ENCODE assay signal across 8 mouse cellular contexts in the genomic region with DNA sequence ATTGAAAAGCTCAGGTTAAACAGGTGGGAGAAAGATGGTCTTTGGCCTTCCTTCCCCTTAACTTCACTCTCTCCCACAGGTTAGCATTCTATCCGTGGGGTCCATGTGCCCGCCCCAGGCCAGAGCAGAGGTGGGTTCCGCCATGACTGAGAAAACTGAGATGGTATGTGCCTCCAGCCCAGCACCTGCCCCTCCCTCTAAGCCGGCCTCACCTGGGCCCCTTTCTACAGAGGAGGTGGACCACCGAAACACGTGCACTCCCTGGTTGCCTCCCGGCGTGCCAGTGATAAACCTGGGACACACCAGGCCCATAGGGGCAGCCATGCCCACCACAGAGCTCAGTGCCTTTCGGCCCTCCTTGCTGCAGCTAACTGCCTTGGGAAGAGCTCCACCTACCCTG. TPM values are rescaled to one million over a fixed set of nuclear protein-coding genes. Genes with fewer than 3 reads are reported as not detected.
DNase-seq lines count a peak whose midpoint lies in the region; ATAC-seq and TF ChIP-seq lines count a peak whose summit lies in the region.
"Had no signal": no experiment of that assay in that cellular context is flagged by ENCODE, and none has a peak within 500 bp of the region (broad histone marks: within the 10 kb centered on the region; RNA-seq: fewer than 3 reads in every experiment).

No protein-coding gene starts in this region.

- 0 out of 2 replicates have a peak overlapping the region, but pooled peaks have one; percentile 1 for H3K4me3 ChIP-seq in midbrain, embryonic 11.5 days (ENCODE audit: low read depth, low read length)
- H3K4me3 ChIP-seq in midbrain, embryonic 15.5 days: no peak overlapping the region
- H3K4me3 ChIP-seq in forebrain, embryonic 13.5 days: no peak overlapping the region
- H3K4me3 ChIP-seq in intestine, postnatal 0 days (ENCODE audit: low read depth, low read length): peak overlapping the region; percentile 25; the same call in 1 of the 2 replicates
- H3K4me3 ChIP-seq in stomach, embryonic 14.5 days (ENCODE audit: low read depth, low read length): peak overlapping the region; percentile 17; the same call in 1 of the 2 replicates

- H3K36me3 ChIP-seq in midbrain, embryonic 11.5 days (ENCODE audit: control insufficient read depth, insufficient read depth, low read length): peaks cover 8% of the 10 kb centered on the region; the same call in 1 of the 2 replicates
- H3K36me3 ChIP-seq in midbrain, embryonic 15.5 days (replicated peaks): peaks cover 10% of the 10 kb centered on the region; the same call in 1 of the 2 replicates
- H3K36me3 ChIP-seq in forebrain, embryonic 13.5 days (ENCODE audit: poor library complexity, severe bottlenecking): peaks cover 30% of the 10 kb centered on the region
- H3K36me3 ChIP-seq in intestine, postnatal 0 days (ENCODE audit: control insufficient read depth, insufficient read depth): peaks cover 10% of the 10 kb centered on the region; the same call in 1 of the 2 replicates
- H3K36me3 ChIP-seq in stomach, embryonic 14.5 days (ENCODE audit: control insufficient read depth, insufficient read depth, low read length): peaks cover 13% of the 10 kb centered on the region

- peaks cover 24% of the 10 kb centered on the region for H3K4me1 ChIP-seq in midbrain, embryonic 11.5 days (ENCODE audit: control insufficient read depth, insufficient read depth, low read length)
- peaks cover 32% of the 10 kb centered on the region for H3K4me1 ChIP-seq in midbrain, embryonic 15.5 days
- peaks cover 49% of the 10 kb centered on the region for H3K4me1 ChIP-seq in forebrain, embryonic 13.5 days
- H3K4me1 ChIP-seq in intestine, postnatal 0 days (replicated peaks; ENCODE audit: control insufficient read depth, insufficient read depth, low read length): 0 out of 2 replicates have a peak, but pooled peaks cover 7% of the 10 kb centered on the region
- peaks cover 29% of the 10 kb centered on the region for H3K4me1 ChIP-seq in stomach, embryonic 14.5 days (ENCODE audit: control insufficient read depth, insufficient read depth, low read length)

- no peak overlapping the region; the same call in 1 of the 2 replicates for H3K4me2 ChIP-seq in midbrain, embryonic 11.5 days
- no peak overlapping the region for H3K4me2 ChIP-seq in midbrain, embryonic 15.5 days
- no peak overlapping the region for H3K4me2 ChIP-seq in forebrain, embryonic 13.5 days
- peak overlapping the region; percentile 37; the same call in 1 of the 2 replicates for H3K4me2 ChIP-seq in intestine, postnatal 0 days (replicated peaks; ENCODE audit: low read depth)
- 0 out of 2 replicates have a peak overlapping the region, but pooled peaks have one; percentile 13 for H3K4me2 ChIP-seq in stomach, embryonic 14.5 days (replicated peaks; ENCODE audit: low read depth, low read length)

- H3K9ac ChIP-seq in midbrain, embryonic 11.5 days (ENCODE audit: low read length): no peak overlapping the region
- H3K9ac ChIP-seq in midbrain, embryonic 15.5 days: no peak overlapping the region
- no peak overlapping the region for H3K9ac ChIP-seq in forebrain, embryonic 13.5 days
- H3K9ac ChIP-seq in intestine, postnatal 0 days (ENCODE audit: low read depth, low read length): no peak overlapping the region
- no peak overlapping the region for H3K9ac ChIP-seq in stomach, embryonic 14.5 days (replicated peaks; ENCODE audit: low read depth, low read length)

- WGBS in midbrain, embryonic 11.5 days: 80% methylated on average over 9 of the region's 9 CpGs
- WGBS in midbrain, embryonic 15.5 days: 80% methylated on average over 9 of the region's 9 CpGs
- 71% methylated on average over 9 of the region's 9 CpGs for WGBS in forebrain, embryonic 13.5 days
- WGBS in intestine, postnatal 0 days: 75% methylated on average over 9 of the region's 9 CpGs
- WGBS in stomach, embryonic 14.5 days: 72% methylated on average over 9 of the region's 9 CpGs

- ATAC-seq in midbrain, embryonic 11.5 days (ENCODE audit: low FRiP score): no peak
- ATAC-seq in midbrain, embryonic 15.5 days (replicated peaks): no peak
- ATAC-seq in forebrain, embryonic 13.5 days: no peak
- no peak for ATAC-seq in intestine, postnatal 0 days
- ATAC-seq in stomach, embryonic 14.5 days (ENCODE audit: insufficient number of reproducible peaks, insufficient read depth, low FRiP score, low read depth): no peak
- no peak for ATAC-seq in activated CD4-positive, CD25-positive, alpha-beta regulatory T cell, adult 4 months

- H3K27ac ChIP-seq in midbrain, embryonic 11.5 days (ENCODE audit: low read depth, low read length): no peak overlapping the region
- H3K27ac ChIP-seq in midbrain, embryonic 15.5 days: no peak overlapping the region
- H3K27ac ChIP-seq in forebrain, embryonic 13.5 days: 0 out of 2 replicates have a peak overlapping the region, but pooled peaks have one; percentile 12
- H3K27ac ChIP-seq in intestine, postnatal 0 days (ENCODE audit: low read depth, low read length): no peak overlapping the region
- no peak overlapping the region for H3K27ac ChIP-seq in stomach, embryonic 14.5 days (ENCODE audit: low read length)

- no peak for DNase-seq in midbrain, embryonic 11.5 days (ENCODE audit: low spot score, missing footprints)
- DNase-seq in right cerebral cortex, postnatal 10 days (ENCODE audit: low spot score in 2 of 2): no peak

- TF ChIP-seq CTCF in intestine, postnatal 0 days (IDR thresholded peaks at IDR 0.05; ENCODE audit: low read depth): no peak

- peaks cover 62% of the 10 kb centered on the region for H3K27me3 ChIP-seq in midbrain, embryonic 11.5 days (ENCODE audit: control insufficient read depth, insufficient read depth, low read length)
- peaks cover 56% of the 10 kb centered on the region for H3K27me3 ChIP-seq in midbrain, embryonic 15.5 days (replicated peaks)
- peaks cover 61% of the 10 kb centered on the region for H3K27me3 ChIP-seq in forebrain, embryonic 13.5 days
- H3K27me3 ChIP-seq in intestine, postnatal 0 days (replicated peaks; ENCODE audit: control insufficient read depth, insufficient read depth, low read length): peaks cover 54% of the 10 kb centered on the region
- H3K27me3 ChIP-seq in stomach, embryonic 14.5 days (ENCODE audit: control insufficient read depth, insufficient read depth, low read length): peaks cover 36% of the 10 kb centered on the region; the same call in 1 of the 2 replicates

- H3K9me3 ChIP-seq in midbrain, embryonic 11.5 days (ENCODE audit: control insufficient read depth, low read length): no peaks in the 10 kb centered on the region
- no peaks in the 10 kb centered on the region for H3K9me3 ChIP-seq in midbrain, embryonic 15.5 days
- H3K9me3 ChIP-seq in forebrain, embryonic 13.5 days (replicated peaks): no peaks in the 10 kb centered on the region
- no peaks in the 10 kb centered on the region for H3K9me3 ChIP-seq in intestine, postnatal 0 days (ENCODE audit: control insufficient read depth)
- H3K9me3 ChIP-seq in stomach, embryonic 14.5 days (ENCODE audit: control insufficient read depth, low read depth, low read length): no peaks in the 10 kb centered on the region

RNA-seq across cellular contexts. Expression of a gene that starts 1.3 kb away (rescaled TPM):
- polyA plus RNA-seq in midbrain, embryonic 11.5 days (2014; fragmentation: Nextera tagmentation; extraction: Ambion mirVana): 5.1 and 6.5 TPM in 2 replicates
- 3.4 and 4.2 TPM in 2 replicates for polyA plus RNA-seq in midbrain, embryonic 15.5 days (2015; fragmentation: Nextera tagmentation; extraction: Ambion mirVana)
- polyA plus RNA-seq in forebrain, embryonic 13.5 days (2015; fragmentation: Nextera tagmentation; extraction: Ambion mirVana): 1.9 and 2.1 TPM in 2 replicates
- polyA plus RNA-seq in intestine, postnatal 0 days (2015; fragmentation: Nextera tagmentation; extraction: Ambion mirVana): 3.5 and 3.9 TPM in 2 replicates
- 4.6 and 5.0 TPM in 2 replicates for polyA plus RNA-seq in stomach, embryonic 14.5 days (2014; fragmentation: Nextera tagmentation; extraction: Ambion mirVana)
- polyA plus RNA-seq in activated CD4-positive, CD25-positive, alpha-beta regulatory T cell, adult 4 months (2017; shearing (Covaris generic)): 1 to 10 TPM in 1 of 2 experiments, under 1 TPM in 1; 0.85 to 1.2 TPM

RNA-seq across cellular contexts. Expression of a gene that starts 14.9 kb away (rescaled TPM):
- polyA plus RNA-seq in midbrain, embryonic 11.5 days (2014; fragmentation: Nextera tagmentation; extraction: Ambion mirVana): 18.6 and 21.4 TPM in 2 replicates
- polyA plus RNA-seq in midbrain, embryonic 15.5 days (2015; fragmentation: Nextera tagmentation; extraction: Ambion mirVana): 16.3 and 17.2 TPM in 2 replicates
- polyA plus RNA-seq in forebrain, embryonic 13.5 days (2015; fragmentation: Nextera tagmentation; extraction: Ambion mirVana): 16.1 and 18.6 TPM in 2 replicates
- 9.3 and 9.8 TPM in 2 replicates for polyA plus RNA-seq in intestine, postnatal 0 days (2015; fragmentation: Nextera tagmentation; extraction: Ambion mirVana)
- 25.1 and 25.7 TPM in 2 replicates for polyA plus RNA-seq in stomach, embryonic 14.5 days (2014; fragmentation: Nextera tagmentation; extraction: Ambion mirVana)
- polyA plus RNA-seq in activated CD4-positive, CD25-positive, alpha-beta regulatory T cell, adult 4 months (2017; shearing (Covaris generic)): 10 to 100 TPM in 1 of 2 experiments, 1 to 10 TPM in 1; 9.4 to 12.5 TPM

RNA-seq across cellular contexts. Expression of a gene that starts 16.5 kb away (rescaled TPM):
- polyA plus RNA-seq in midbrain, embryonic 11.5 days (2014; fragmentation: Nextera tagmentation; extraction: Ambion mirVana): 39.9 and 45.6 TPM in 2 replicates
- polyA plus RNA-seq in midbrain, embryonic 15.5 days (2015; fragmentation: Nextera tagmentation; extraction: Ambion mirVana): 63.3 and 66.7 TPM in 2 replicates
- polyA plus RNA-seq in forebrain, embryonic 13.5 days (2015; fragmentation: Nextera tagmentation; extraction: Ambion mirVana): 53.5 and 59.1 TPM in 2 replicates
- 22.3 and 23.7 TPM in 2 replicates for polyA plus RNA-seq in intestine, postnatal 0 days (2015; fragmentation: Nextera tagmentation; extraction: Ambion mirVana)
- 64.6 and 65.7 TPM in 2 replicates for polyA plus RNA-seq in stomach, embryonic 14.5 days (2014; fragmentation: Nextera tagmentation; extraction: Ambion mirVana)
- 10 to 100 TPM; 32.6 to 49.8 TPM for polyA plus RNA-seq in activated CD4-positive, CD25-positive, alpha-beta regulatory T cell, adult 4 months (2017; shearing (Covaris generic))

RNA-seq across cellular contexts. Expression of a gene that starts 20.2 kb away (rescaled TPM):
- polyA plus RNA-seq in midbrain, embryonic 11.5 days (2014; fragmentation: Nextera tagmentation; extraction: Ambion mirVana): 1.6 and 1.9 TPM in 2 replicates
- polyA plus RNA-seq in midbrain, embryonic 15.5 days (2015; fragmentation: Nextera tagmentation; extraction: Ambion mirVana): 0.97 and 1.8 TPM in 2 replicates
- polyA plus RNA-seq in forebrain, embryonic 13.5 days (2015; fragmentation: Nextera tagmentation; extraction: Ambion mirVana): 3.7 and 3.8 TPM in 2 replicates
- 1.0 and 1.5 TPM in 2 replicates for polyA plus RNA-seq in intestine, postnatal 0 days (2015; fragmentation: Nextera tagmentation; extraction: Ambion mirVana)
- polyA plus RNA-seq in stomach, embryonic 14.5 days (2014; fragmentation: Nextera tagmentation; extraction: Ambion mirVana): 2.8 and 5.0 TPM in 2 replicates
- 10 to 100 TPM; 20.2 to 37.5 TPM for polyA plus RNA-seq in activated CD4-positive, CD25-positive, alpha-beta regulatory T cell, adult 4 months (2017; shearing (Covaris generic))
- polyA plus RNA-seq: liver, adult 2 months had no signal

RNA-seq across cellular contexts. Expression of a gene that starts 39.9 kb away (rescaled TPM):
- 49.9 and 52.9 TPM in 2 replicates for polyA plus RNA-seq in midbrain, embryonic 11.5 days (2014; fragmentation: Nextera tagmentation; extraction: Ambion mirVana)
- 16.9 and 17.8 TPM in 2 replicates for polyA plus RNA-seq in midbrain, embryonic 15.5 days (2015; fragmentation: Nextera tagmentation; extraction: Ambion mirVana)
- 35.2 and 35.4 TPM in 2 replicates for polyA plus RNA-seq in forebrain, embryonic 13.5 days (2015; fragmentation: Nextera tagmentation; extraction: Ambion mirVana)
- 77.3 and 79.4 TPM in 2 replicates for polyA plus RNA-seq in intestine, postnatal 0 days (2015; fragmentation: Nextera tagmentation; extraction: Ambion mirVana)
- polyA plus RNA-seq in stomach, embryonic 14.5 days (2014; fragmentation: Nextera tagmentation; extraction: Ambion mirVana): 73.1 and 83.4 TPM in 2 replicates
- 10 to 100 TPM; 54.7 to 56.1 TPM for polyA plus RNA-seq in activated CD4-positive, CD25-positive, alpha-beta regulatory T cell, adult 4 months (2017; shearing (Covaris generic))

Comparison
In these comparisons a context has a peak if more than half of its experiments do, and no peak if none do; other contexts are left out.
1. H3K4me3 ChIP-seq: peak in midbrain, embryonic 11.5 days (single experiment), intestine, postnatal 0 days (single experiment) and stomach, embryonic 14.5 days (single experiment); none in midbrain, embryonic 15.5 days (single experiment) and forebrain, embryonic 13.5 days (single experiment).
2. H3K4me2 ChIP-seq: peak in intestine, postnatal 0 days (single experiment) and stomach, embryonic 14.5 days (single experiment); none in midbrain, embryonic 11.5 days (single experiment), midbrain, embryonic 15.5 days (single experiment) and forebrain, embryonic 13.5 days (single experiment).